In genomic region chr11:52358520-52358919, GRCm38 (mm10) we compare ENCODE assay signal across 8 mouse cellular contexts. TPM values are rescaled to one million over a fixed set of nuclear protein-coding genes. Genes with fewer than 3 reads are reported as not detected.
A peak's percentile ranks its signal among the peaks of the same experiment; 100 is the strongest.
DNase-seq lines count a peak whose midpoint lies in the region; ATAC-seq and TF ChIP-seq lines count a peak whose summit lies in the region.

No protein-coding gene starts in this region.

- no peak overlapping the region for H3K27ac ChIP-seq in heart, embryonic 12.5 days (ENCODE audit: poor library complexity, severe bottlenecking)
- H3K27ac ChIP-seq in kidney, adult 2 months (ENCODE audit: insufficient read depth, low read depth, low read length) = peak overlapping the region; percentile 18; the same call in 1 of the 2 replicates
- peak overlapping the region; percentile 44; the same call in 1 of the 2 replicates for H3K27ac ChIP-seq in lung, embryonic 16.5 days (ENCODE audit: low read length)

- H3K4me2 ChIP-seq in heart, embryonic 12.5 days = peak overlapping the region; percentile 11; the same call in 1 of the 2 replicates
- H3K4me2 ChIP-seq in lung, embryonic 16.5 days (ENCODE audit: low read depth, low read length) = peak overlapping the region; percentile 23; the same call in 1 of the 2 replicates

- no peaks in the 10 kb centered on the region for H3K36me3 ChIP-seq in heart, embryonic 12.5 days
- no peaks in the 10 kb centered on the region for H3K36me3 ChIP-seq in kidney, adult 2 months (ENCODE audit: control insufficient read depth, insufficient read depth, low read length)
- no peaks in the 10 kb centered on the region for H3K36me3 ChIP-seq in lung, embryonic 16.5 days (ENCODE audit: control insufficient read depth, insufficient read depth, low read length)

- no peak overlapping the region for H3K4me3 ChIP-seq in heart, embryonic 12.5 days
- H3K4me3 ChIP-seq in kidney, adult 2 months (ENCODE audit: insufficient read depth, low read depth, low read length) = no peak overlapping the region
- H3K4me3 ChIP-seq in lung, embryonic 16.5 days (ENCODE audit: low read length) = peak overlapping the region; percentile 24

- ATAC-seq in heart, embryonic 12.5 days (ENCODE audit: insufficient number of reproducible peaks, low FRiP score) = no peak
- no peak for ATAC-seq in lung, embryonic 16.5 days (ENCODE audit: low read depth)

- no peaks in the 10 kb centered on the region for H3K27me3 ChIP-seq in heart, embryonic 12.5 days (replicated peaks)
- H3K27me3 ChIP-seq in kidney, adult 2 months (replicated peaks; ENCODE audit: control insufficient read depth, insufficient read depth, low read length) = no peaks in the 10 kb centered on the region
- H3K27me3 ChIP-seq in lung, embryonic 16.5 days (ENCODE audit: control insufficient read depth, insufficient read depth, low read depth, low read length) = no peaks in the 10 kb centered on the region

- no peak overlapping the region for H3K9ac ChIP-seq in heart, embryonic 12.5 days
- H3K9ac ChIP-seq in lung, embryonic 16.5 days (ENCODE audit: low read length) = 0 out of 2 replicates have a peak overlapping the region, but pooled peaks have one; percentile 12

- 49% methylated on average over 4 of the region's 4 CpGs for WGBS in heart, embryonic 12.5 days
- whole genome bisulfite sequencing in kidney, adult 2 months = 22% methylated on average over 4 of the region's 4 CpGs
- 29% methylated on average over 4 of the region's 4 CpGs for WGBS in lung, embryonic 16.5 days

- TF ChIP-seq POLR2A in brain, embryonic 14.5 days (IDR thresholded peaks at IDR 0.05; ENCODE audit: borderline replicate concordance, extremely low read depth, insufficient read depth, insufficient read length, poor library complexity, severe bottlenecking) = no peak
- no peak for TF ChIP-seq POLR2A in kidney, adult 2 months (IDR thresholded peaks at IDR 0.05; ENCODE audit: low read depth, low read length)

- no peak for DNase-seq in heart, adult 8-10 months (ENCODE audit: low spot score)
- peak; percentile 73 for DNase-seq in brain, embryonic 14.5 days (ENCODE audit: low read depth)
- peak; percentile 89 for DNase-seq in kidney, adult 2 months
- no peak for DNase-seq in urinary bladder, adult 2 months (ENCODE audit: low spot score)
- DNase-seq in retina, postnatal 1 day = no peak
- no peak for DNase-seq in testis, postnatal 14 days (ENCODE audit: low spot score)

- H3K4me1 ChIP-seq in heart, embryonic 12.5 days (replicated peaks) = peaks cover 25% of the 10 kb centered on the region
- peaks cover 16% of the 10 kb centered on the region for H3K4me1 ChIP-seq in kidney, adult 2 months (ENCODE audit: control insufficient read depth, insufficient read depth, low read length)
- peaks cover 24% of the 10 kb centered on the region for H3K4me1 ChIP-seq in lung, embryonic 16.5 days (replicated peaks; ENCODE audit: control insufficient read depth, insufficient read depth, low read length)

- no peaks in the 10 kb centered on the region for H3K9me3 ChIP-seq in heart, embryonic 12.5 days (replicated peaks)
- H3K9me3 ChIP-seq in lung, embryonic 16.5 days (ENCODE audit: control insufficient read depth, low read length) = no peaks in the 10 kb centered on the region

- no peak for TF ChIP-seq CTCF in brain, embryonic 14.5 days (IDR thresholded peaks at IDR 0.05; ENCODE audit: borderline replicate concordance, extremely low read depth, insufficient read depth, insufficient read length)
- no peak for TF ChIP-seq CTCF in kidney, adult 2 months (conservative IDR thresholded peaks at IDR 0.05; ENCODE audit: insufficient read depth, insufficient read length, low read depth, low read length)

RNA-seq across cellular contexts. Expression of gene Vdac1, which starts 2.1 kb away (rescaled TPM):
- 423 and 426 TPM in 2 replicates for polyA plus RNA-seq in heart, embryonic 12.5 days (2016; fragmentation: Nextera tagmentation; extraction: Ambion mirVana)
- 1,000 to 10,000 TPM; 1,103 to 1,162 (median 1,146) TPM for total RNA-seq in heart, adult 8-10 months (2022)
- 154 and 228 TPM in 2 replicates for polyA plus RNA-seq in brain, embryonic 14.5 days (2012; rRNA removed)
- 259 and 341 TPM in 2 replicates for polyA plus RNA-seq in kidney, adult 2 months (2012; rRNA removed)
- 255 and 264 TPM in 2 replicates for polyA plus RNA-seq in lung, embryonic 16.5 days (2015; fragmentation: Nextera tagmentation; extraction: Ambion mirVana)
- 166 and 206 TPM in 2 replicates for polyA plus RNA-seq in urinary bladder, adult 2 months (2012; rRNA removed)

RNA-seq across cellular contexts. Expression of gene 9530068E07Rik, which starts 37.7 kb away (rescaled TPM):
- 234 and 246 TPM in 2 replicates for polyA plus RNA-seq in heart, embryonic 12.5 days (2016; fragmentation: Nextera tagmentation; extraction: Ambion mirVana)
- total RNA-seq in heart, adult 8-10 months (2022) = 10 to 100 TPM; 69.8 to 70.9 (median 70.0) TPM
- 101 and 115 TPM in 2 replicates for polyA plus RNA-seq in brain, embryonic 14.5 days (2012; rRNA removed)
- polyA plus RNA-seq in kidney, adult 2 months (2012; rRNA removed) = 219 and 245 TPM in 2 replicates
- polyA plus RNA-seq in lung, embryonic 16.5 days (2015; fragmentation: Nextera tagmentation; extraction: Ambion mirVana) = 226 and 238 TPM in 2 replicates
- 217 and 261 TPM in 2 replicates for polyA plus RNA-seq in urinary bladder, adult 2 months (2012; rRNA removed)

Comparison
In these comparisons a context has a peak if more than half of its experiments do, and no peak if none do; other contexts are left out.
1. DNase-seq: peak in brain, embryonic 14.5 days (single experiment) and kidney, adult 2 months (single experiment); none in heart, adult 8-10 months (single experiment), urinary bladder, adult 2 months (single experiment), retina, postnatal 1 day (single experiment) and testis, postnatal 14 days (single experiment).